Mouse (Mus musculus) 3T3-L1 (cell line): ENCODE data around the gene Aph1a.
"Not testable (repeated sequence)": the region's sequence is repeated elsewhere in the genome, so short reads cannot be mapped to it uniquely, and the experiment has no call there.

Experiments
- DNase-seq: peaks from one replicate; pipeline ENCODE4 v3.0.0-alpha.2; 2015; ENCODE audit warnings: low read depth, low spot score

Gene Aph1a

GRCm38 (mm10) chr3:95893606-95894316 lies at the start of gene Aph1a:
Gene Aph1a, plus strand, starts transcription at chr3:95893969.
- DNase-seq: peak; percentile 99

GRCm38 (mm10) chr3:95850611-95851010 lies 43.2 kb upstream of the Aph1a start:
- no peak for DNase-seq

- DNase-seq: no peak
Observed at GRCm38 (mm10) chr3:95851317-95851716, 42.5 kb upstream of the Aph1a start.

- peak; percentile 92 for DNase-seq
Observed at GRCm38 (mm10) chr3:95855502-95856089, 38.2 kb upstream of the Aph1a start, which contains the start of gene Prpf3. Gene Prpf3, minus strand, starts transcription at chr3:95855885.

- no peak for DNase-seq
Observed at GRCm38 (mm10) chr3:95856115-95856514, 37.7 kb upstream of the Aph1a start.

GRCm38 (mm10) chr3:95857050-95857449 lies 36.7 kb upstream of the Aph1a start:
- not testable (repeated sequence) for DNase-seq

- not testable (repeated sequence) for DNase-seq
Observed at GRCm38 (mm10) chr3:95858278-95858677, 35.5 kb upstream of the Aph1a start.

GRCm38 (mm10) chr3:95860323-95860722 lies 33.4 kb upstream of the Aph1a start:
- no peak for DNase-seq

GRCm38 (mm10) chr3:95861216-95861615 lies 32.6 kb upstream of the Aph1a start:
- peak; percentile 45 for DNase-seq

- DNase-seq: peak; percentile 94
Observed at GRCm38 (mm10) chr3:95861796-95862195, 32.0 kb upstream of the Aph1a start.

GRCm38 (mm10) chr3:95863578-95863977 lies 30.2 kb upstream of the Aph1a start:
- no peak for DNase-seq

GRCm38 (mm10) chr3:95865050-95865449 lies 28.7 kb upstream of the Aph1a start:
- no peak for DNase-seq

GRCm38 (mm10) chr3:95865571-95865970 lies 28.2 kb upstream of the Aph1a start:
- no peak for DNase-seq

GRCm38 (mm10) chr3:95866071-95866470 lies 27.7 kb upstream of the Aph1a start:
- no peak for DNase-seq

- no peak for DNase-seq
Observed at GRCm38 (mm10) chr3:95867408-95867807, 26.4 kb upstream of the Aph1a start.

GRCm38 (mm10) chr3:95870976-95871375 lies 22.8 kb upstream of the Aph1a start:
- DNase-seq: no peak

- DNase-seq: peak; percentile 93
Observed at GRCm38 (mm10) chr3:95871392-95871867, 22.3 kb upstream of the Aph1a start, which contains the start of gene Mrps21. Gene Mrps21, minus strand, starts transcription at chr3:95871519.

- no peak for DNase-seq
Observed at GRCm38 (mm10) chr3:95872048-95872447, 21.7 kb upstream of the Aph1a start.

GRCm38 (mm10) chr3:95879063-95879462 lies 14.7 kb upstream of the Aph1a start:
- no peak for DNase-seq

- DNase-seq: peak; percentile 99
Observed at GRCm38 (mm10) chr3:95881979-95882815, 11.6 kb upstream of the Aph1a start, which contains the start of gene Ciart. Gene Ciart, minus strand, starts transcription at chr3:95882251.

GRCm38 (mm10) chr3:95882816-95883425 lies 10.8 kb upstream of the Aph1a start:
- peak; percentile 87 for DNase-seq

- no peak for DNase-seq
Observed at GRCm38 (mm10) chr3:95884400-95884799, 9.4 kb upstream of the Aph1a start.
